Mouse (Mus musculus): ENCODE data around the gene Psmb6.

DNA sequence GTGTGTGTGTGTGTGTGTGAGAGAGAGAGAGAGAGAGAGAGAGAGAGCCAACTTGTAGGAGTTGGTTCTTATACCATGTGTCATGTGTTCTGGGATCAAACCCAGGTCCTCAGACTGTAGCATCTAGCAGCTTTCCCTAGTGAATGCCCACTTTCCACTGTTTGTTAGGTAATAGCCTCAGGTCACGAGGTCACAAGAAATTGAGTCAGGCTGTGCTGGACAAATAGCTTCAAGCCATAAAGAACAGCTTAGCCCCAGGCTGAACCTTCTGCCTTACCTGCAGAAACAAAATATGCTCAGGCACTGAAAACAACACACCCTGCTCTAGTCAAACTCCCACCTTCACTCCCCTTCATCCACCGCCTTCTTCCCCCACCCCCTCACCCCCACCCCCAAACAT lies 13.9 kb upstream of the Psmb6 start:
- no peak for TF ChIP-seq MYOG (IDR thresholded peaks at IDR 0.05; ENCODE audit: control insufficient read depth, extremely low read depth, insufficient read length)
- TF ChIP-seq CTCF (IDR thresholded peaks at IDR 0.05; ENCODE audit: control insufficient read depth, insufficient read depth, insufficient read length) = no peak
- TF ChIP-seq MAX (IDR thresholded peaks at IDR 0.05) = no peak
- no peak for TF ChIP-seq USF1 (IDR thresholded peaks at IDR 0.05; ENCODE audit: low read depth)
- no peak for TF ChIP-seq MYOD1 (IDR thresholded peaks at IDR 0.05; ENCODE audit: control insufficient read depth, insufficient read length, low read depth)
- no peak for TF ChIP-seq CEBPB (IDR thresholded peaks at IDR 0.05; ENCODE audit: low read depth)
- no peak for TF ChIP-seq FOSL1 (IDR thresholded peaks at IDR 0.05; ENCODE audit: insufficient read depth, low read length, poor library complexity, severe bottlenecking)

Measured in C2C12 (cell line).